Mouse (Mus musculus): ENCODE results near the gene A030003K21Rik. TPM values are rescaled to one million over a fixed set of nuclear protein-coding genes. Genes with fewer than 3 reads are reported as not detected.
"Not testable (repeated sequence)": the region's sequence is repeated elsewhere in the genome, so short reads cannot be mapped to it uniquely, and the experiment has no call there.

The A030003K21Rik gene
- not detected in 2 replicates for polyA plus RNA-seq (2012; rRNA removed)

DNA sequence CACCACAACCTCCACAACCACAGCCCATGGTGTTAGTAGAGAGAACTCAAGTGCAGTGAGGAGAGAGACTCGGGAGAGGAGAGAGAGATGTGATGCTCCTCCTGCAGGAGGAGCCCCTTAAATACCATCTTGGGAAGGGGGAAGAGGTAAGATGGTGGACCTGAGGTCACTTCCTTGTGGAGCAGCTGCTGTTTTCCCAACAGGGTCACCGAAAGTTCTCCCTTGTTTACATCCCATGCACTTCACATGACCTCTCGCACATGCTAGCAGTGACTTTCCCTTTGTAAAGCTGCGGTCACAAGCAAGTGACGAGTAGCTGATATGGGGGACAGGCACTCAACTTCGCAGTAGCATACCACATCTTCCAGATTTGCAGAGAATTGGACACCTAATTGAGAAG is at the start of gene A030003K21Rik:
A030003K21Rik (minus strand) TSS at position 94 of the 400 bp plus-strand sequence.
- DNase-seq (ENCODE audit: low read depth), result not testable (repeated sequence)

DNA sequence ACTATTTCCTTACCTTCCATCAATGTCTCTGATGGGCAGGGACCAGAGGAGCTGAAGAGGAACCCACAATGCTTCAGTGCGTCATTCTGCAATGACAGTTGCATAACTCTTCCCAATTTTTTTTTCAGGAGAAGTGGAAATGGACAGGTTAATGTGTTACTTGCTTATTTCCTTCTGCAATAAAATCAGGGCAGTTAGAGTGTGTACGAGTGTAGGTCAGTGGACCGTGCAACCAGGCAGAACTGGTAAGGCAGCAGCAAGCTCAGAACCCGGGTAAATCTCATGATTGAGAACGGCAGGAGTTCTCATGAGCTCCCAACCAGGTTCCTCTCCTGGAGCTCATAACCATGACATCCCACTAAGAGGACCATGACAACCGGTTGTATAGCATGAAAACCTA is 48.9 kb upstream of the A030003K21Rik start:
- no peak for TF ChIP-seq POLR2A (IDR thresholded peaks at IDR 0.05; ENCODE audit: borderline replicate concordance, extremely low read depth, insufficient read depth, insufficient read length, poor library complexity, severe bottlenecking)
- TF ChIP-seq CTCF (IDR thresholded peaks at IDR 0.05; ENCODE audit: borderline replicate concordance, extremely low read depth, insufficient read depth, insufficient read length), result no peak
- no peak for DNase-seq (ENCODE audit: low read depth)

DNA sequence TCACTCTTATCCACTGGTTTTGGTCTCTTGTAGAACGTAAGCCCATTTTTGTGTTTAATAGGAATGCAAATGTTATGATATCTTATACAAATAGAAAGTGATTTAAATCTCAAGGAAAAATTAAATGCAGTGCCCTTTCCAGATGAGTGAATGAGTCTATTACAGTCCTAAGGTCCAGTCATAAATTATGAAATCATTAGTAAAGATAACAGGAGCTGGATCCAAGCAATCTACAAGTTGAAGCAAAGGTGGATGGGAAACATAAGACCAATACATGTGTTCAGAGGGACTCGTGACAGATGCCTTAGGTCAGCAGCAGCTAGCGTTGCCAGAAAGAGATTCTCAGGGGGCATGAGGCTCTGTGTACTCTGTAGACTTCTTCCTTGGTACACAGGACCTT is 48.4 kb upstream of the A030003K21Rik start:
- TF ChIP-seq CTCF (IDR thresholded peaks at IDR 0.05; ENCODE audit: borderline replicate concordance, extremely low read depth, insufficient read depth, insufficient read length) (no peak), POLR2A (IDR thresholded peaks at IDR 0.05; ENCODE audit: borderline replicate concordance, extremely low read depth, insufficient read depth, insufficient read length, poor library complexity, severe bottlenecking) (no peak)
- no peak for DNase-seq (ENCODE audit: low read depth)

DNA sequence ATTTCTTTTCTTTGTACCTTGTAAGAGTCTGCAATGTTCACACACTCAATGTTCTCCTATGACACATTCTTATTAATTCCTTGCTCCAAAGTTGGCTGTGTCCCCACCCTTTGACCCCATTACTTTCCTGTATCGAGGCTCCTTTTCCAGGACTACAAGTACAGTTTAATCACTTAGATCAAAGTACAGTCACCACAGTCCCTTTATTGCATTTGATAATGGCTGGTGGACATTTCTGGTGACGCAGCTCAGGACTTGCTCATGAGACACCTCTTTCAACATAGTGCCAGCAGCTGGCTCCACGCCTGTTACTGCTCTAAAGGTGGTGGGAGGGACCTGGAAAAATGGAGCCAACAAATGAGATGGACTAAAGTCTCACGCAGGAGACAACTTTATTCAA is 47.9 kb upstream of the A030003K21Rik start:
- TF ChIP-seq CTCF (IDR thresholded peaks at IDR 0.05; ENCODE audit: borderline replicate concordance, extremely low read depth, insufficient read depth, insufficient read length), result no peak
- TF ChIP-seq POLR2A (IDR thresholded peaks at IDR 0.05; ENCODE audit: borderline replicate concordance, extremely low read depth, insufficient read depth, insufficient read length, poor library complexity, severe bottlenecking), result no peak
- no peak for DNase-seq (ENCODE audit: low read depth)

DNA sequence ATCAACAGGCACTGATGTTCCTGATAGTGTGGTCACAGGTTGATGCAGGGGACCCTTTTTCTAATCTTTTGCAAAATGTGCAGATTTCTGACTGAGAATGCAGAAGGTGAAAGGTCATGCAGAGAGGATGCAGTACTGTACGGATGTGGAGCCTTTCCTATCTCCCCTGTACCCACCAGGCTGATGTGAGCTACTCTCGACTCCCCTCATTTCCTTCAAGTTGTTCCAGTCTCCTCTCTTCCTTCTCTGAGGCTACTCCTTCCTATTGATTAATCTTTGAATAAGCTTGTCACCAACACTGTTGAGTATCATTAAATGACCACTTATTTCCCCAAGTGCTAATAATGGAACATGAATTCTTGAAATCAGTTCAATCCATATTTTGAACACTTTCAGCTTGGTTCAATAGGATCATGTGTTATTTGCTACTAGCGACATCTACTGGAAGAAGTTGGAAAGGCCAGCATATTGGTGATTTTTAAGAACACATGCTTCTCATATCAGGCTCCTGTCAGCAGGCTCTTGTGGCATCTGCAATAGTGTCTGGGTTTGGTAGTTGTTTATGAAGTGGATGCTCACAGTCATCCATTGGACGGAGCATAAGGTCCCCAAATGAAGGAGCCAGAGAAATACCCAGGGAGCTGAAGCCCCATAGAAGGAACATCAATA is 44.5 kb upstream of the A030003K21Rik start:
- peak; percentile 89 for DNase-seq (ENCODE audit: low read depth)
- TF ChIP-seq POLR2A (IDR thresholded peaks at IDR 0.05; ENCODE audit: borderline replicate concordance, extremely low read depth, insufficient read depth, insufficient read length, poor library complexity, severe bottlenecking), result no peak
- peak; percentile 43; the same call in 1 of the 2 replicates for TF ChIP-seq CTCF (IDR thresholded peaks at IDR 0.05; ENCODE audit: borderline replicate concordance, extremely low read depth, insufficient read depth, insufficient read length)

DNA sequence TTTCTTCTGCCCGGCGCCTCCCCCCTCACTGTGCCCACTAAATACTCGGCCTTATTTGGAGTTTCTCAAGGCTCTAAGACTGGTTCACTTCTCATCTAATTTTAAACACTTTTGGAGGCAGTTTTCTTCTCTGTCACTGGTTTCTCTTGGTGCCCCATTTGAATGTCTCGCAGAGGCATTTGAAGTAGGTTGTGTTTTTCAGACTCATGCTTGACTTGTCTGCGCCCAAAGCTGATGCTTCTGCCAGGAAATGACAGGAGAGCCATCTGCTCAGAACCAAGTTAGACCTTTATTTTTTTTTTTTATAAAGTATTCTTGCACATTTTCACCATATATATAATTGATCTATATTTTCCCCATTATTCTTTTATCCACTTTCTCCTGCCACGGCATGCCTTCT is 43.5 kb upstream of the A030003K21Rik start:
- DNase-seq (ENCODE audit: low read depth), result no peak

DNA sequence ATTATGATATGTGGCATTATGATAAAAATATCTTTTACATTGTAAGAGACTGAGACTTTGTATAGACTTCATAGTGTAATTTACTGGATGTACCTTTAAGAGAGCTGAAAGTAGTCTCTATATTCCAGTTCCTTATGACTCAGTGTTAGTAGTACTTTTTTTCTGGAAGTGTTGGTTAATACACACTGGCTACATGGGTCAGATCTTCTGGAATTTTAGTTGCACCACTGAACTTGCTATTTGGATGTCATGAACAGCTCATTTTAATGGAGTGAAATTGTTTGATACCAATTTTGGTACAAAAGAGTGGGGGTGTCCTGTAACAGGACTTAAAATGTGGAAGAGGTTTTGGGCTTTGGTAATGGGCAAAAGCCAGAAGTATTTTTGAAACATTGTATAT is 34.7 kb upstream of the A030003K21Rik start:
- no peak for DNase-seq (ENCODE audit: low read depth)
- TF ChIP-seq POLR2A (IDR thresholded peaks at IDR 0.05; ENCODE audit: borderline replicate concordance, extremely low read depth, insufficient read depth, insufficient read length, poor library complexity, severe bottlenecking) (no peak), CTCF (IDR thresholded peaks at IDR 0.05; ENCODE audit: borderline replicate concordance, extremely low read depth, insufficient read depth, insufficient read length) (no peak)

More for the DNA sequence above, 43.5 kb upstream of the A030003K21Rik start:
- TF ChIP-seq POLR2A (IDR thresholded peaks at IDR 0.05; ENCODE audit: borderline replicate concordance, extremely low read depth, insufficient read depth, insufficient read length, poor library complexity, severe bottlenecking) (no peak), CTCF (IDR thresholded peaks at IDR 0.05; ENCODE audit: borderline replicate concordance, extremely low read depth, insufficient read depth, insufficient read length) (no peak)

DNA sequence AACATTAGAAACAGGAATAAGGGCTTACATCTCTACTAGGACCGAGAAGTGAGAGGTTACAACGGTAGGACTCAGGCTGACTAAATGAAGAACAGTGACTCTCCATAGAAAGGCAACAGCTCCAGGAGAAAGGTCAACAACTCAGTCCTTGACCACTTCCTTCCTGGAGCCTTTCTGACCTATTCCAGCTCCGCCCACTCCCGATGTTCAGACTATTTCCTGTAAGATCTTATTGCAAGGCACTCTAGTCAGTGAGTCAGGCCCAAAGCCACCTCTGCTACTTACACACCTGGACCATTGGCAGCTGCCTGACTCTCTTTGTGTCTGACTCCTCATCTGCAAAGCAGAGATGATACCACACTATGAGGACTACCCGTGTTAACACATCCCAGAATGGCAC is 32.6 kb upstream of the A030003K21Rik start:
- TF ChIP-seq CTCF (IDR thresholded peaks at IDR 0.05; ENCODE audit: borderline replicate concordance, extremely low read depth, insufficient read depth, insufficient read length) (no peak), POLR2A (IDR thresholded peaks at IDR 0.05; ENCODE audit: borderline replicate concordance, extremely low read depth, insufficient read depth, insufficient read length, poor library complexity, severe bottlenecking) (no peak)
- DNase-seq (ENCODE audit: low read depth), result no peak

DNA sequence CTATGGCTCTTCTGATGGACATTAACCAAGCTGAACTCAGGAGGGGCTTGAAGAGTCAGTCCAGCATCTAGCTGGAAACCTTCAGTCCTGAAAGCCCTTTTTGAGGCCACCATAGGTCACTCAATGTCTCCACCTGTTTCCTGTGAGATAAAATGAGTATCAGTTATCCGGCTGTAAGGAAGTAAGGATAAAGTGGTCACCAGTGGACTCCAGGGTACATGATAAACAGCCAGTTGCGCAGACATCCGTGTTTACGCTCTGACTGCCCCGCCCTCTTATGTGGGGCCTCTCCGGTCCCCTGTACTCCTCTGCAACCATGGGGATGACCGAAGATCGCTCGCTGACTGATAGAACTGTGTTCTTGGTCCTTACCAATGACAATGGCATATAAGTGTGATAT is 31.2 kb upstream of the A030003K21Rik start:
- no peak for DNase-seq (ENCODE audit: low read depth)
- TF ChIP-seq CTCF (IDR thresholded peaks at IDR 0.05; ENCODE audit: borderline replicate concordance, extremely low read depth, insufficient read depth, insufficient read length) (no peak), POLR2A (IDR thresholded peaks at IDR 0.05; ENCODE audit: borderline replicate concordance, extremely low read depth, insufficient read depth, insufficient read length, poor library complexity, severe bottlenecking) (no peak)

DNA sequence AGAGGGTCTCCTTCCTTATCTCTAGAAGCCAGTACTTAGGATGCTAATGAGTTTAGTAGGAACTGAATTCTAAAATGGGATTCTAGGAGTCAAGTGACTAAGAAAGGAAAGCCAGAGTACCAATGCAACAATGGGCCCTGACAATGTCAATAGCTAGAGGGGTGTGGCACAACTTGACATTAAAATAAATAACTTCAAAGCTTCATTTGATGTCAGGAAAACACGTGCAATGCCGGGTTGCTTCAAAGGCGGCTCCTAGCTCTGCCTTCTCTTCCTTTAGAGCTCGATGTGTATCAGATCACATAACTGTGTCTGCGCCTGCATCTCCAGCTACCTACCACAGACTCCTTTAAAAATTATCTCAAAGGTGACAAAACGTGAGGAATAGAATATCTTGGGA is 30.7 kb upstream of the A030003K21Rik start:
- DNase-seq (ENCODE audit: low read depth), result peak; percentile 5
- TF ChIP-seq POLR2A (IDR thresholded peaks at IDR 0.05; ENCODE audit: borderline replicate concordance, extremely low read depth, insufficient read depth, insufficient read length, poor library complexity, severe bottlenecking) (no peak), CTCF (IDR thresholded peaks at IDR 0.05; ENCODE audit: borderline replicate concordance, extremely low read depth, insufficient read depth, insufficient read length) (no peak)

DNA sequence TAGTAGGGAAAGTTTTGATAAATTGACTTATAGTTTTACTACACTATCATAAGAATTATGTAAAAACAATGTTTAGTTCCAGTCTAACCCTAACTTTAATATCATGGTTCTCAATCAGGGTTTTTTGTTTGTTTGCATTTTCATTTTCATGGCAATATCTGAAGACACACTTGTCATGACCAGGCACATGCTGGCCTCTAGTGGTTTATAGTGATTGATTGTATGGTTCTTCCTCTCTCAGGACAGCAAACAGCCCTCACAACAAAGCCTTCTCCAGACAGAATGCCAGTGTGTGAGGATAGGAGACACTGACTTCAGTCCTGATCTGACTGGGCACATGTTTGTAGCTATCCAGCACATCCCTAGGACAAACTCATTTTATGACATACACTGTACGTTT is 30.1 kb upstream of the A030003K21Rik start:
- no peak for DNase-seq (ENCODE audit: low read depth)
- TF ChIP-seq POLR2A (IDR thresholded peaks at IDR 0.05; ENCODE audit: borderline replicate concordance, extremely low read depth, insufficient read depth, insufficient read length, poor library complexity, severe bottlenecking), result no peak
- no peak for TF ChIP-seq CTCF (IDR thresholded peaks at IDR 0.05; ENCODE audit: borderline replicate concordance, extremely low read depth, insufficient read depth, insufficient read length)

DNA sequence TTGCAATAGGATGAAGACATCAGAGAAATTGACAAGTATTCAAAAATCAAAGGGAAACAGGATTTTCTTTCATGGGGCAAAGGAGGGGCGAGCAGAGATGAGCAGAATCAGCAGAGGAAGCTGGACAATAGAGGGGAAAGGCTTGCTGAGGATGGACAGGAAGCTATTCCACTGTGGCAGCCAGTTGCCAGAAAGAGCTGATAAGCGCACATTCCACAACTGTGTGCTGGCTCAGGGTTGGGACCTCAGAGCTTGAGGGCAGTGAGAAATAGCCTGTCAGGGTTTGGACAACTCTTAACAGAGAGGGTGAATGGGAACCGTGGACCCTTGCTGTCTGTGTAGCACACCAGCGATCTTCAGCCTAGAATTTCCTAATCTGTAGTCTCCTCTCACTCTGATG is 28.9 kb upstream of the A030003K21Rik start:
- TF ChIP-seq CTCF (IDR thresholded peaks at IDR 0.05; ENCODE audit: borderline replicate concordance, extremely low read depth, insufficient read depth, insufficient read length), result no peak
- TF ChIP-seq POLR2A (IDR thresholded peaks at IDR 0.05; ENCODE audit: borderline replicate concordance, extremely low read depth, insufficient read depth, insufficient read length, poor library complexity, severe bottlenecking), result no peak
- DNase-seq (ENCODE audit: low read depth), result no peak

Measured in brain, embryonic 14.5 days (tissue).